Mouse (Mus musculus) thymus, adult 2 months (tissue): ENCODE results near the gene Prm2.

ENCODE experiments used
- CTCF ChIP-seq: fragments of 200-500 bp; IDR thresholded peaks from 2 replicates; pipeline ENCODE4 v1.5.1; 2012; ENCODE audit warnings: mild to moderate bottlenecking, control low read depth, low read length, moderate library complexity, borderline replicate concordance; ENCODE audit not compliant: control insufficient read depth, poor library complexity, insufficient read depth; ENCODE audit errors: extremely low read depth
- POLR2A ChIP-seq: fragments of 200-500 bp; IDR thresholded peaks from 2 replicates; pipeline ENCODE4 v1.6.1; 2012; ENCODE audit warnings: mild to moderate bottlenecking, low read length, control low read depth, moderate library complexity; ENCODE audit not compliant: control insufficient read depth, poor library complexity, insufficient read depth; ENCODE audit errors: extremely low read depth

GRCm38 (mm10) chr16:10842282-10842855 is 46.4 kb upstream of the Prm2 start:
- TF ChIP-seq CTCF = no peak
- TF ChIP-seq POLR2A = no peak
